Mouse (Mus musculus) olfactory bulb, adult 2 months (tissue): ENCODE measurements at regions not wholly inside any gene's neighbourhood (a gene's known extent, or its start where the extent isn't known, plus 50 kb on each side); places are given as distances from the start of the nearest gene placed in this dataset.

Experiments used
- CTCF ChIP-seq: fragments of 200-500 bp; IDR thresholded peaks from 2 replicates; pipeline ENCODE4 v1.5.1; 2012; ENCODE audit warnings: low read depth, mild to moderate bottlenecking, low read length, moderate library complexity; ENCODE audit not compliant: insufficient read depth
- POLR2A ChIP-seq: fragments of 200-500 bp; IDR thresholded peaks from 2 replicates; pipeline ENCODE4 v1.6.1; 2012; ENCODE audit warnings: mild to moderate bottlenecking, low read depth, low read length, moderate library complexity; ENCODE audit not compliant: insufficient read depth

DNA sequence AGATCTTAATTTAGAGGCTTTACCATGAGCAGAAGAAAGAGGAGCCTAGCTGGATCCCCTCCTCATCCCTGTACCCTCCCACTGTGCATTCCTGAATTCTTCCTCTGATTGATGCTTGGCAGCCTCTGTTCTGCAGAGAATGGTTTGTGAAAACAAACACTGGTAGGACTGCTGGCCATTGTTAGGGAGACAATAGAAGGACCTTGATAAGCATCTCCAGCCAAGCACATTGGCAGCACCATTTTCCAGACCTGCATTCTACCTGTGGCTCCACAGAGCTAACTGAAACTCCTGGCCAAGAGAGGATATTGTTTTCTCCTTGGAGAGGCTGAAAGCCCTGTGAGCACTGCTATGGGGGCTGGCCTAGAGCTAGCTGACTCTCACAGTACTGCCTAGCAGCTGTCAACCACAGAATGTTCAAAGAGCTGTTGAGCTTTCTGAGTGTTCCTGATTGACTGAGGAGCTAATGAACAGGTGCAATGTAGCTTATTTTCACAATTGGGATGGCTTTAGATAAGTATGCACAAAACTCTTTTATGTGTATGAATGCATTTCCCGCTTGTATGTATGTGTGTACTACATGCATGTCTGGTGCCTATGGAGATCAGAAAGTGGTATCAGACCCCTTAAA, 111.5 kb downstream of the Edn1 start:
- no peak for TF ChIP-seq POLR2A
- TF ChIP-seq CTCF = no peak
